Mouse (Mus musculus): ENCODE results near the gene Lefty2. TPM values are rescaled to one million over a fixed set of nuclear protein-coding genes. Genes with fewer than 3 reads are reported as not detected.

Lefty2 gene
- polyA plus RNA-seq, 1 experiment from 2014 or later: 0.13 TPM

DNA sequence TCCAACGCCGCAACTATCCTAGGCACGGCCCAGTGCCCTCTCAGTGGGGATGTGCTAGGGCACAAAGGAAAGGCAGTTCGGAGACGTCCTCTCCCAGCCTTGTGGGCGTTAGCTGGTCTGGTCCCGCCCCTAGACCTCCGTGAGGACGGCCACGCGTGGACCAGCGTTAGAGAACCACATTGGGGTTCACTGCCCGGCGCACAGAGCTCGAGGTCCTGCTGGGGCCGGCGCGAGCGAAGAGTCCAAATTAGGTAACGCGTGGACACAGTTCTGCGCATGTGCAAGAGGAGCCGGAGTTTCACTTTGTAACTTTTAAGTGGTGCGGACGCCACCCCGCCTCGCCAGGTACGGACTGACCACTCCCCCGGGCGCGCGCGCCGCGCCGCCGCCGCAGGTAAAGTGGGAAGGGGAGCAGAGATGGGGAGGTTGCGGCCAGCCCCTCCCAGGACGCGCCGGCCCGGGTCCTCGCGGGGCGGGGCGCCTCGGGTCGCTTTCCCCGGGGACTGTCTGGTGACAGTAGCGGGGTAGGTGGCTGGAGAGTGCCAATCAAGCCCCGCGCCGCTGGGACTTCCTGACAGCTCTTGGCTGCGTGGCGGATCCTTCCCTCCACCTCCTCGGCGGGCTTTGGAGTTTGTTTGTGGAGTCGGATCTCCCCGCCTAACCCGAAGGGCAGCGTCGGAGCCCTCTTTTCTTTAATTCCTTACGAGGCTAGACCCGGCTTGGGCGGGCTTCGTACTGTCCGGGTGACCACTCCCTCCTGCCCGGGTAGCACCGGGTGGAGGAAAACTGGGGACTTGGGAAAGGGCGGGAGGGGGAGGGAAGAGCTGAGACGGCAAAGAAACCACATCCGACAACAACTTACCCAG lies 49.5 kb downstream of the Lefty2 start, which contains the start of gene Tmem63a:
Gene Tmem63a (plus strand): TSS at position 179 of the 866 bp plus-strand sequence.
- H3K4me3 ChIP-seq: peak within 1 kb of the TSS; percentile 87
- peaks cover 71% of the 10 kb centered on the region for H3K27me3 ChIP-seq (ENCODE audit: insufficient read depth, poor library complexity, severe bottlenecking)
- no peaks in the 10 kb centered on the region for H3K9me3 ChIP-seq
- peak within 1 kb of the TSS; percentile 88 for H3K27ac ChIP-seq
- peaks cover 51% of the 10 kb centered on the region for H3K4me1 ChIP-seq (replicated peaks)
- under 1% methylated on average over 73 of the region's 73 CpGs for WGBS
- no peaks in the 10 kb centered on the region for H3K36me3 ChIP-seq
- DNase-seq (ENCODE audit: low spot score): peak; percentile 79

DNA sequence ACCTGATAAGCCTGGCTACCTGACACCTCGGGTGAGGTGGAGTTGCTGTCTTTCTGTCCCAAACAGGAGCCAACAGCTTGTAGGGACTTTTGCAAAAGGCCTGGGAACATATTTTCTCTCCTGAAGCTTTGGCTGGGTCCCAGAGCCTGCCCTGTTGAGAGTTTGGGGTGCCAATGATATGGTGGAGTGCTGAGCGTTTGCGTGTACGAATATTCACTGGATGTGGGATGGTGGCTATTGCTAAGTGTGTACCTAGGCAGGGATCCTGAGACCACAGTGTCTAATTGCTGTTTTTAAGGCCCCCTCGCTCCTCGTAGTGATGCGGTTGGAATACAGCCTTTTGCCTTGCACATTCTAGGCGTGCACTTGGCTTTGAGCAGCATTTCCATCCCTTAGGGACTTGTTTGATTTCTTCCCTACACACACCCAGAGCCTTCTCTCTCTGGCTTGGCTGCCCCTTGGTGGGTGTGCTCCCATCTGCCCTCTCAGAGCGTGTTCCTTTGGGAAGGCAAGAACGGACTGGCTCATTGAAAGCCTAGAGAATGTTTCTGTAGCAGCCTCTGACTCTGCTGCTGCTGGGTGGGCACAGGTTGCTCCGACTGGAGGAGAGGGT lies 50.2 kb downstream of the Lefty2 start:
- H3K36me3 ChIP-seq: no peaks in the 10 kb centered on the region
- H3K4me1 ChIP-seq (replicated peaks): peaks cover 47% of the 10 kb centered on the region
- no peak for DNase-seq (ENCODE audit: low spot score)
- peak overlapping the region; percentile 87 for H3K4me3 ChIP-seq
- H3K27me3 ChIP-seq (ENCODE audit: insufficient read depth, poor library complexity, severe bottlenecking): peaks cover 63% of the 10 kb centered on the region
- no peaks in the 10 kb centered on the region for H3K9me3 ChIP-seq
- 42% methylated on average over 11 of the region's 11 CpGs for WGBS
- H3K27ac ChIP-seq: peak overlapping the region; percentile 88

DNA sequence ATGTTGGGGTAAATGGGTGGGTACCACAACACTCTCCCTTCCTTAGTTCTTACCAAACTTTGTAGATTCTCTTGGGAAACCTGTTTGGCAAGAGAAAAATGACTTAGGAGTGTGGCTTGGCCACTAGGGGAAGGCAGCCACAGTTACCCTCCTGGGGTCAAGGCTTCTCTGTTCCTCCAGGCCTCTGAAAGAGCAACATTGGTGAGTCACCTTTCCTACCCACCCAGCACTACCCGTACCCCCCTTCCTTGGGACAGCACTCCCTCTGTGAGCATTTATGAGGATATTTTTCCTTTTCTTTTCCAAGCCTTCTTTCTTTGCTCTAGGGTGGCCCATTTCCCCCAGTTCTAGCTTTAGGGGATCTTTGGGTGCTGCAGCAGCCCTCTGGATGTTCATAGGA lies 51.0 kb downstream of the Lefty2 start:
- WGBS: 78% methylated on average over 1 of the region's 1 CpGs
- no peaks in the 10 kb centered on the region for H3K9me3 ChIP-seq
- no peak for DNase-seq (ENCODE audit: low spot score)
- H3K27ac ChIP-seq: no peak overlapping the region
- peaks cover 47% of the 10 kb centered on the region for H3K4me1 ChIP-seq (replicated peaks)
- no peak overlapping the region for H3K4me3 ChIP-seq
- H3K36me3 ChIP-seq: no peaks in the 10 kb centered on the region
- peaks cover 58% of the 10 kb centered on the region for H3K27me3 ChIP-seq (ENCODE audit: insufficient read depth, poor library complexity, severe bottlenecking)

DNA sequence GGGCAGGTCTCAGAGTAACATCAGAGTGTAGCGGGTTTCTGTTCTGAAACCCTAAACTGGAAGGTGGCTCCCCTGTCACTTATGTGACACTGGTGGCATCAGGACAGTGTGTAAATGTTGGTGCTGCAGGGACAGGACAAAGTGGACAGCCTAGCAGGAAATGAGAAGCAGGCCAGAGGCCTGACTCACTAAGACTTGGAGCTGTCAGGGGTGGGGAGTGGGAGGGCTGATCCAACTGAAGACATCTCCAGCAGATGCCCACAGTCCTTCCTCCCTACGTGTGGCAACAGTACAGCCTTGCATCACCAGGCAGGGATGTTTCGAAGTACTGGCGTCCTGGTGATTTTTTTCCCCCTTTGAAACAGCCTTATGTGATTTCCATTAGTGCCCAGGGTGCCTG lies 51.6 kb downstream of the Lefty2 start:
- no peak overlapping the region for H3K27ac ChIP-seq
- H3K4me3 ChIP-seq: no peak overlapping the region
- H3K4me1 ChIP-seq (replicated peaks): peaks cover 47% of the 10 kb centered on the region
- peaks cover 58% of the 10 kb centered on the region for H3K27me3 ChIP-seq (ENCODE audit: insufficient read depth, poor library complexity, severe bottlenecking)
- DNase-seq (ENCODE audit: low spot score): no peak
- H3K36me3 ChIP-seq: no peaks in the 10 kb centered on the region
- H3K9me3 ChIP-seq: no peaks in the 10 kb centered on the region
- WGBS: 75% methylated on average over 4 of the region's 4 CpGs

DNA sequence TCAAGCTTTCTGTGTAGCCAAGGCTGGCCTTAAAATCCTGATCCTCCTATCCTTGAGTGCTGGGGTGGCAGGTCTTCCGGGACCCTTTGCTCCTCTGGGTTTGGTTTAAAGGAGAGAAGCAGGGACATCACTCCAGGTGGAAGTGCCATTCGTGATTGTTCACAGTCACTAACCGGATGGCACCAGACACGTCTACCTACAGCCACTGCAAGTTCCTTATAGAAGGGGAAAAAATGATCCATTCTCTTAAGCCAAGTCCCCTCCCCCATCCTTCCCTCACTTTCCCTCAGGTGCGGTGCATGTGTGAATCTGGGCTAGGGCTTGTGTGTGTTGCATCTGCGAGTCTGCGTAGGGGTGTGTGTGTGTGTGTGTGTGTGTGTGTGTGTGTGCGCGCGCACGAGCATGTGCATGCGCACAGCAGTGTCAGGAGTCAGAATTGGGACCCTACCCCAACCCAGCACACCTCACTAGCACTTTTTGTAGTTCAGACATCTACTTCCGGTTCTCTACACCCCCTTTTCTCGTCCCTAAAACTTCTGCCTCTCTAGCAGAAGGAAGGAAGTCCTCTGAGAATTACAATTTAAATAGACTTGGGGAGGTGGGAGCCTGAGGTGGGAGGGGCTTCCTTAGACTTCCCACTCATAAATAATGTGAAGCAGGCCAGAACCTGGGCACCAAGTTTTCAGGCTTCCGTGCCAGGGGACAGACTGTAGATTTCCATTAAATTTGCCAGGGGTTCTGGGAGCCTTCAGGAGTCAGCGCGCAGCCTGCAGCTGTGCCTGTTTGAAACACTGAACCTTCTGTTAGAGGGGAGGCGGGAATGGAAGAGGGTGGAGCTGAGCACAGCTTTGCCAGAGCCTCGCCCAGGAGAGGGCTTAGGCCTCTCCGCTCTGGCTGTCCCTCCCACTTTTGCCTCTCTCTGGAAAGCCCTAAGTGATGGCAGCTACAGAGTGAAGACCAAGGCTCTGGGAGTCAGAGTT lies 52.4 kb downstream of the Lefty2 start:
- H3K27ac ChIP-seq: peak overlapping the region; percentile 59
- no peaks in the 10 kb centered on the region for H3K36me3 ChIP-seq
- peak; percentile 57 for DNase-seq (ENCODE audit: low spot score)
- H3K9me3 ChIP-seq: no peaks in the 10 kb centered on the region
- 33% methylated on average over 20 of the region's 20 CpGs for WGBS
- H3K27me3 ChIP-seq (ENCODE audit: insufficient read depth, poor library complexity, severe bottlenecking): peaks cover 52% of the 10 kb centered on the region
- H3K4me3 ChIP-seq: peak overlapping the region; percentile 23; the same call in 1 of the 2 replicates
- peaks cover 47% of the 10 kb centered on the region for H3K4me1 ChIP-seq (replicated peaks)

DNA sequence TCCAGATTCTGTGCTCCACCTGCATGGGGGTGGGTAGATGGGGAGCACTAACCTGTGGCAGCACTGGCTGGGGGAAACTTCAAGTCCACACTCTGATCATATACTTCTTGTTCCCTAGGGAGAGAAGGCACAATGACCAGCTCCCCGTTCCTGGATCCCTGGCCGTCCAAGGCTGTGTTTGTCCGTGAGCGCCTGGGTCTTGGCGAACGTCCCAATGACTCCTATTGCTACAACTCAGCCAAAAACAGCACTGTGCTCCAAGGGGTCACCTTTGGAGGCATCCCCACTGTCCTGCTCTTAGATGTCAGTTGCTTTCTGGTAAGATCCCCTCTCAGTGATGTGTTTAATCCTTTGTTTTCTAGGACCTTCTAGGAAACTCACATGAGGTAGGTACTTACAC lies 53.5 kb downstream of the Lefty2 start:
- Histone ChIP-seq H3K27ac (peak overlapping the region; percentile 59; the same call in 1 of the 2 replicates), H3K27me3 (ENCODE audit: insufficient read depth, poor library complexity, severe bottlenecking) (peaks cover 40% of the 10 kb centered on the region), H3K9me3 (no peaks in the 10 kb centered on the region), H3K4me1 (replicated peaks) (peaks cover 41% of the 10 kb centered on the region), H3K36me3 (no peaks in the 10 kb centered on the region), H3K4me3 (no peak overlapping the region)
- 93% methylated on average over 6 of the region's 6 CpGs for WGBS
- DNase-seq (ENCODE audit: low spot score): no peak

Other genes starting within 250 kb of the Lefty2 start
- gene Mixl1, start 196.1 kb upstream of the Lefty2 start, polyA plus RNA-seq (2016; fragmentation: Nextera tagmentation; extraction: Ambion mirVana): 0.14 TPM in 1 of 2 replicates, not detected in the other
- 15.1 and 16.5 TPM in 2 replicates for gene Acbd3, start 167.1 kb upstream of the Lefty2 start, polyA plus RNA-seq (2016; fragmentation: Nextera tagmentation; extraction: Ambion mirVana)
- 2,706 and 3,181 TPM in 2 replicates for gene H3f3a, start 79.2 kb upstream of the Lefty2 start, polyA plus RNA-seq (2016; fragmentation: Nextera tagmentation; extraction: Ambion mirVana)
- gene Sde2, start 42.0 kb upstream of the Lefty2 start, polyA plus RNA-seq (2016; fragmentation: Nextera tagmentation; extraction: Ambion mirVana): 33.8 and 40.1 TPM in 2 replicates
- 125 and 138 TPM in 2 replicates for gene Pycr2, start 11.2 kb downstream of the Lefty2 start, polyA plus RNA-seq (2016; fragmentation: Nextera tagmentation; extraction: Ambion mirVana)
- 0.71 and 0.78 TPM in 2 replicates for gene Lefty1, start 41.9 kb downstream of the Lefty2 start, polyA plus RNA-seq (2016; fragmentation: Nextera tagmentation; extraction: Ambion mirVana)
- gene Tmem63a, start 49.2 kb downstream of the Lefty2 start, polyA plus RNA-seq (2016; fragmentation: Nextera tagmentation; extraction: Ambion mirVana): 3.0 and 3.4 TPM in 2 replicates
- 0.86 and 1.5 TPM in 2 replicates for gene Ephx1, start 127.8 kb downstream of the Lefty2 start, polyA plus RNA-seq (2016; fragmentation: Nextera tagmentation; extraction: Ambion mirVana)
- not detected in 2 replicates for gene 9130409I23Rik, start 158.1 kb downstream of the Lefty2 start, polyA plus RNA-seq (2016; fragmentation: Nextera tagmentation; extraction: Ambion mirVana)

All from hindbrain, embryonic 10.5 days (tissue).